Mouse (Mus musculus) C2C12 (cell line): ENCODE results near the gene Lrrn2. TPM values are rescaled to one million over a fixed set of nuclear protein-coding genes. Genes with fewer than 3 reads are reported as not detected.

Source experiments
- H3K27me3 ChIP-seq: one replicate; pipeline ENCODE4 v1.6.1; 2011; ENCODE audit not compliant: control insufficient read depth, insufficient read depth, insufficient read length
- H3K36me3 ChIP-seq: one replicate; pipeline ENCODE4 v1.6.1; 2011; ENCODE audit not compliant: control insufficient read depth, insufficient read depth
- H3K4me3 ChIP-seq: one replicate; pipeline ENCODE4 v1.5.1; 2011; ENCODE audit warnings: mild to moderate bottlenecking, control low read depth; ENCODE audit not compliant: poor library complexity, insufficient read depth, severe bottlenecking
- H3K79me2 ChIP-seq: one replicate; pipeline ENCODE4 v1.6.1; 2011; ENCODE audit not compliant: control insufficient read depth, insufficient read depth
- H3K79me3 ChIP-seq: one replicate; pipeline ENCODE4 v1.6.1; 2011; ENCODE audit warnings: low read depth, control low read depth
- H3ac ChIP-seq: one replicate; pipeline ENCODE3; 2011; ENCODE audit warnings: low read depth; ENCODE audit not compliant: control insufficient read depth, insufficient read length
- CEBPB ChIP-seq: IDR thresholded peaks from one replicate; pipeline ENCODE4 v1.6.1; 2011; ENCODE audit warnings: low read depth, mild to moderate bottlenecking, control low read depth, moderate library complexity
- CTCF ChIP-seq: IDR thresholded peaks from one replicate; pipeline ENCODE4 v1.5.1; 2011; ENCODE audit not compliant: control insufficient read depth, insufficient read depth, insufficient read length
- FOSL1 ChIP-seq: IDR thresholded peaks from one replicate; pipeline ENCODE4 v1.8.0; 2011; ENCODE audit warnings: mild to moderate bottlenecking, low read length; ENCODE audit not compliant: poor library complexity, insufficient read depth, severe bottlenecking
- MAX ChIP-seq: IDR thresholded peaks from one replicate; pipeline ENCODE4 v1.6.1; 2011; ENCODE audit warnings: mild to moderate bottlenecking, control low read depth
- MYOD1 ChIP-seq: IDR thresholded peaks from one replicate; pipeline ENCODE4 v1.6.1; 2011; ENCODE audit warnings: low read depth; ENCODE audit not compliant: control insufficient read depth, insufficient read length
- MYOG ChIP-seq: IDR thresholded peaks from one replicate; pipeline ENCODE4 v1.6.1; 2011; ENCODE audit not compliant: control insufficient read depth, insufficient read length; ENCODE audit errors: extremely low read depth
- USF1 ChIP-seq: IDR thresholded peaks from one replicate; pipeline ENCODE4 v1.6.1; 2011; ENCODE audit warnings: low read depth, mild to moderate bottlenecking, control low read depth, moderate library complexity
- polyA plus RNA-seq: library from polyadenylated mRNA; unstranded; fragments of >200 nt; fragmentation: generic; extraction: Trizol; gene quantifications from one replicate; pipeline ENCODE4 v1.2.1, GENCODE M21; 2012; ENCODE audit warnings: missing spikeins

Lrrn2 gene
- polyA plus RNA-seq, 1 experiment: 0.05 TPM

DNA sequence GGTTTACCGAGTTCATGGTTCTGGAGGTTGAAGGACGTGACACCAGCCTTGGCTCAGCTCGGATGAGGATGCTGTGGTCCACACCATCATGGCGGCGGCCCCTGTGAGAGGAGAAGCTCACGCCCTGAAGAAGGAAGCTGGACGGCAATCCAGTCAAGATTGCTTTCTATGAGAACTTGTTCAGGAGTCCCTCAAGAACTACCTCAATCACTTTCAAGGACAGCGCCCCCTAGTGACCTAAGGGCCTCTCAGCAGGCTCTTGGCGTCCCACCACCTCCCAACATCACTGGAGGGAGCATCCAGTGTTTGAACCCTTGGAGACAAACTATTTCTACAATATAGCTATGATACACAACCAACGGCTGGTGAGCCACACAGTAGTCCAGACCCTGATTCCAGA, 36.5 kb upstream of the Lrrn2 start:
- H3K27me3 ChIP-seq: no peaks in the 10 kb centered on the region
- no peak for TF ChIP-seq FOSL1
- TF ChIP-seq MYOG: no peak
- TF ChIP-seq CTCF: no peak
- no peak for TF ChIP-seq USF1
- TF ChIP-seq MYOD1: no peak
- TF ChIP-seq MAX: no peak
- TF ChIP-seq CEBPB: no peak
- no peaks in the 10 kb centered on the region for H3K79me3 ChIP-seq
- H3ac ChIP-seq: no peak overlapping the region
- no peak overlapping the region for H3K4me3 ChIP-seq
- no peaks in the 10 kb centered on the region for H3K36me3 ChIP-seq
- no peaks in the 10 kb centered on the region for H3K79me2 ChIP-seq

DNA sequence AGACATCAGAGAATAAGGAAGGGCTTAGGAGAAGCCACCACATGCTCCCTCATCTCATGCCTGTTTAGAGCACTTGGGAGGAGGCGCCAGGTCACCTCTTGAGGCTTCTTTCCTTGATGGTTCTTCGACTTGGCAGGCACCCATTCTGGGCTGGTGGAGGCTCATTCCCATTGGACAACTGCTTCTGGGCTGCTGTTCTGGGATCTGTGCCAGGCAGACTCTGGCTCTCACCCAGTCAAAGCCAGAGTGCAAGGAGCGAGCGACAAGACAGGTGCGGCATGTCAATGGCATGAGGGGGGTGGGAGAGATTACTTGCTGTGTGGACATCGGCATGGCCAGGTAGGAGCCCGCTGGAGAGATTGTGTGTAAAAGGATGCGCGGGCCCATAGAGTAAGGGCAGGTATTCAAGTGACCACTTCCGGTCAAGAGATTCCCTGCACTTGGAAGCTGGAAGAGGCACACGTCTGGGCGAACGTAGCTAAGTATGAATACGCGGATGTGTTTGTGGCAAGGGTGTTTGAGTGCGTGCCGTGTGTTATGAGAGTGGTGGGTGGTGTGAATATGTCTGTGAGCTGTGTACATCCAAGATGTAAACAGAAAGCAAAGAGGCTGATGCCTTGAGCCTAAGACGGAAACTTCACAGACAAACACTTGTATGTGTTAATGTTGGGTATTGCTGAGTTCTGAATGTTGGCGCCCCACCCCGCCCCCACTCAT, 35.8 kb upstream of the Lrrn2 start:
- H3K4me3 ChIP-seq: no peak overlapping the region
- TF ChIP-seq FOSL1: no peak
- TF ChIP-seq MAX: no peak
- TF ChIP-seq USF1: no peak
- no peak for TF ChIP-seq CTCF
- no peak for TF ChIP-seq MYOD1
- TF ChIP-seq MYOG: no peak
- no peak for TF ChIP-seq CEBPB
- no peaks in the 10 kb centered on the region for H3K79me3 ChIP-seq
- no peaks in the 10 kb centered on the region for H3K27me3 ChIP-seq
- no peaks in the 10 kb centered on the region for H3K79me2 ChIP-seq
- no peak overlapping the region for H3ac ChIP-seq
- no peaks in the 10 kb centered on the region for H3K36me3 ChIP-seq

DNA sequence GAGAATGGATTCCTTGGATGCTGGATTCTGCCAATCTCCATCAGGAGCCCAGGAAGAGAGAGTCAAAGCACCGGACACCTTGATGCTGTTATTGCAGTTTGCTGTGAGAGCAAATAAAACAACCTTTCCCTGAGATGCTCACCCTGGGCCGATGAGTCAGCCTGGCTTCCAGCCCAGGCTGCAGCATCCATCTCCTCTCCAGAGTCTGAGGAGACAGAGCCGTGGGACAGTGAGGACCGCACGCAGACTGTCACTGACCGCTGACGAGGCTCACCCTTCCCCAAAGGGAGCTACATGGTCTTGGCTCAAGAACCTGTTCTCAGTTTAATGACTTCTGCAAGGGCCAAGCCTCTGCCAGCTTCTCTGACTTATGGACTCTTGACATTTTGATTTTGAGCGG, 34.3 kb upstream of the Lrrn2 start:
- no peak for TF ChIP-seq MYOG
- no peak for TF ChIP-seq USF1
- TF ChIP-seq MYOD1: no peak
- TF ChIP-seq CTCF: no peak
- Histone ChIP-seq H3K36me3 (no peaks in the 10 kb centered on the region), H3K79me2 (no peaks in the 10 kb centered on the region), H3K27me3 (no peaks in the 10 kb centered on the region), H3K79me3 (no peaks in the 10 kb centered on the region), H3K4me3 (no peak overlapping the region), H3ac (no peak overlapping the region)

DNA sequence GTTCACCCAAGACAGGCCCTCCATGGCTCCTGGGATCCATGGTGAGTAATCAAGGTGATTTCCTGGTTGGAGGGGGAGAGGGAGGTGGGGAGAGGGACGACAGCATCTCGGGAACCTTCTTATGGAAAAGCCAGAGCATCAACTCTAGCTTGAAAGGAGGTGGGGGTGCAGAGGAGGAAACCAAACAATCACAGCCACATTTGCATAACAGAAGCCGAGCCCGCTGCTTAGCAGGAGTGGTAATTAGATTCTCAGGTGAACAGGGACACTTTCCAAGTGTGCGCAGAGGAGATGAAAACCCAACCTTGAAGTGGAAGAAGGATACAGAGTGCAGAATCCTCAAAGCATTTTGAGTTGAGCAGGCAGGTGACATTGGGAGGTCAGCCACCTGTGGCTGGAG, 29.3 kb upstream of the Lrrn2 start:
- H3K36me3 ChIP-seq: no peaks in the 10 kb centered on the region
- no peak overlapping the region for H3K4me3 ChIP-seq
- H3K79me2 ChIP-seq: no peaks in the 10 kb centered on the region
- peaks cover 14% of the 10 kb centered on the region for H3K27me3 ChIP-seq
- no peak for TF ChIP-seq USF1
- no peak for TF ChIP-seq MYOG
- TF ChIP-seq MAX: no peak
- no peak for TF ChIP-seq CEBPB
- TF ChIP-seq FOSL1: no peak
- no peak for TF ChIP-seq CTCF
- no peak for TF ChIP-seq MYOD1
- H3ac ChIP-seq: no peak overlapping the region
- H3K79me3 ChIP-seq: no peaks in the 10 kb centered on the region

DNA sequence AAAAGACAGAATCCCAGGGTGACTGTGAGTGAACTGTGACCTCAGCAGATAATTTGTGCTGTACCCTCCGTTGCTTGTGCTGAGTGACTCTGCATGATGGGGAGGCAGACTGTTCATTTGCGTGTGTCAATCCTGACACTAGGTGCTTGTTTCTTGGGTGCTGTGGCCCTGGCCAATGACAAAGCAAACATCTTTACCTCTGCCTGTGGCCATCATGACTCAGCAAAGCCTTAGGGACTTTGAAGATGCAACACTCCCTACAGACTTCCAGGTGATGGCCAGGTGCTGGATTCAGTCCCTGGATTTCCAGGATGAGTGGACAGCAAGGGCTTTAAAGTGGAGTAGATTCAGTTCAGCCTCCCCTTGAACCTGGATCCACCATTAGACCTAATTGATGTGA, 28.8 kb upstream of the Lrrn2 start:
- no peak for TF ChIP-seq USF1
- no peak for TF ChIP-seq MYOG
- no peak for TF ChIP-seq MAX
- TF ChIP-seq CTCF: no peak
- TF ChIP-seq MYOD1: no peak
- no peak for TF ChIP-seq CEBPB
- no peak for TF ChIP-seq FOSL1
- Histone ChIP-seq H3ac (no peak overlapping the region), H3K79me2 (no peaks in the 10 kb centered on the region), H3K36me3 (no peaks in the 10 kb centered on the region), H3K4me3 (no peak overlapping the region), H3K79me3 (no peaks in the 10 kb centered on the region), H3K27me3 (peaks cover 18% of the 10 kb centered on the region)

DNA sequence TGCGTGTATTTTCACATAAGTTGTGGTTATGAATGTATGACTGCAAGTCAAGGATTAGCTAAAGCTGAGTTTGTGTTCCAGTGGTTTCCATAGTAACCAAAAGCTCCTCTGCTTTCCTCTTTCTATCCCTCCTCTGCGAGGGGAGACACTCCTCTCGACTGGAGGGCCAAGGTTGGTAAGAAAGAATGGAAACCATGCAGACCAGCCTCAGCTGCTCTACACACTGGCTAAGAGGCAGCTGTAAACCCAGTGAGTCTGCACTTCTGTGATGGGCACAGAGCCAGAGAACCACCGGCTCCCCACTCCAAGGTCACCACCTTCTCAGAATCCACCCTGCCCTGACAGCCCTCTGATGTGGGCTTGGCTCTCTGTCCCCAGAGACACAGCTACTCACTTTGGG, 28.3 kb upstream of the Lrrn2 start:
- no peak for TF ChIP-seq FOSL1
- TF ChIP-seq MYOD1: no peak
- TF ChIP-seq CEBPB: no peak
- TF ChIP-seq CTCF: no peak
- no peak for TF ChIP-seq MAX
- H3K36me3 ChIP-seq: no peaks in the 10 kb centered on the region
- no peak overlapping the region for H3ac ChIP-seq
- no peaks in the 10 kb centered on the region for H3K79me3 ChIP-seq
- H3K79me2 ChIP-seq: no peaks in the 10 kb centered on the region
- H3K27me3 ChIP-seq: peaks cover 21% of the 10 kb centered on the region
- no peak overlapping the region for H3K4me3 ChIP-seq
